Mouse (Mus musculus): ENCODE data around the gene Krtap19-4. TPM values are rescaled to one million over a fixed set of nuclear protein-coding genes. Genes with fewer than 3 reads are reported as not detected.

The Krtap19-4 gene
- total RNA-seq (2015) (not detected in 2 replicates), total RNA-seq (2017) (not detected in 2 replicates)

GRCm38 (mm10) chr16:88884989-88885388 is at the start of gene Krtap19-4:
Gene Krtap19-4, minus strand, starts transcription at chr16:88885089.
- no peak for ATAC-seq (replicated peaks; ENCODE audit: poor library complexity)

GRCm38 (mm10) chr16:88932165-88932564 is 47.3 kb upstream of the Krtap19-4 start, which contains the start of gene Krtap19-9b:
Gene Krtap19-9b, minus strand, starts transcription at chr16:88932265.
- ATAC-seq (replicated peaks; ENCODE audit: poor library complexity), result no peak

- no peak for ATAC-seq (replicated peaks; ENCODE audit: poor library complexity)
Observed at GRCm38 (mm10) chr16:88896357-88896756, 11.5 kb upstream of the Krtap19-4 start, which contains the start of gene Krtap19-5. Gene Krtap19-5, minus strand, starts transcription at chr16:88896457.

GRCm38 (mm10) chr16:88886870-88887269 is 2.0 kb upstream of the Krtap19-4 start:
- no peak for ATAC-seq (replicated peaks; ENCODE audit: poor library complexity)

GRCm38 (mm10) chr16:88877938-88878337 is 7.0 kb downstream of the Krtap19-4 start, which contains the start of gene Krtap19-3:
Gene Krtap19-3, minus strand, starts transcription at chr16:88878038.
- no peak for ATAC-seq (replicated peaks; ENCODE audit: poor library complexity)

GRCm38 (mm10) chr16:88874169-88874568 is 10.7 kb downstream of the Krtap19-4 start, which contains the start of gene Krtap19-2:
Gene Krtap19-2, minus strand, starts transcription at chr16:88874269.
- ATAC-seq (replicated peaks; ENCODE audit: poor library complexity), result no peak

GRCm38 (mm10) chr16:88869311-88869710 is 15.6 kb downstream of the Krtap19-4 start, which contains the start of gene Krtap19-1:
Gene Krtap19-1, minus strand, starts transcription at chr16:88869411.
- ATAC-seq (replicated peaks; ENCODE audit: poor library complexity), result no peak

- no peak for ATAC-seq (replicated peaks; ENCODE audit: poor library complexity)
Observed at GRCm38 (mm10) chr16:88864887-88865407, 19.9 kb downstream of the Krtap19-4 start.

- peak; percentile 77 for ATAC-seq (replicated peaks; ENCODE audit: poor library complexity)
Observed at GRCm38 (mm10) chr16:88851450-88851849, 33.4 kb downstream of the Krtap19-4 start.

GRCm38 (mm10) chr16:88848558-88848957 is 36.3 kb downstream of the Krtap19-4 start:
- ATAC-seq (replicated peaks; ENCODE audit: poor library complexity), result no peak

GRCm38 (mm10) chr16:88847363-88847762 is 37.5 kb downstream of the Krtap19-4 start:
- ATAC-seq (replicated peaks; ENCODE audit: poor library complexity), result no peak

Other genes starting within 250 kb of the Krtap19-4 start
- not detected in 2 replicates for gene Krtap26-1, start 237.3 kb downstream of the Krtap19-4 start, total RNA-seq (2015)
- gene Krtap26-1, start 237.3 kb downstream of the Krtap19-4 start, total RNA-seq (2017), result not detected in 2 replicates
- gene Krtap27-1, start 213.4 kb downstream of the Krtap19-4 start, total RNA-seq (2015), result not detected in 2 replicates
- not detected in 2 replicates for gene Krtap27-1, start 213.4 kb downstream of the Krtap19-4 start, total RNA-seq (2017)
- not detected in 2 replicates for gene 2310061N02Rik, start 177.1 kb downstream of the Krtap19-4 start, total RNA-seq (2015)
- not detected in 2 replicates for gene 2310061N02Rik, start 177.1 kb downstream of the Krtap19-4 start, total RNA-seq (2017)
- gene Krtap13-1, start 156.2 kb downstream of the Krtap19-4 start, total RNA-seq (2015), result not detected in 2 replicates
- not detected in 2 replicates for gene Krtap13-1, start 156.2 kb downstream of the Krtap19-4 start, total RNA-seq (2017)
- gene Krtap13, start 133.5 kb downstream of the Krtap19-4 start, total RNA-seq (2015), result not detected in 2 replicates
- gene Krtap13, start 133.5 kb downstream of the Krtap19-4 start, total RNA-seq (2017), result not detected in 2 replicates
- gene 2310034C09Rik, start 126.2 kb downstream of the Krtap19-4 start, total RNA-seq (2015), result not detected in 2 replicates
- not detected in 2 replicates for gene 2310034C09Rik, start 126.2 kb downstream of the Krtap19-4 start, total RNA-seq (2017)
- not detected in 2 replicates for gene 2310057N15Rik, start 110.9 kb downstream of the Krtap19-4 start, total RNA-seq (2015)
- not detected in 2 replicates for gene 2310057N15Rik, start 110.9 kb downstream of the Krtap19-4 start, total RNA-seq (2017)
- not detected in 2 replicates for gene Gm5965, start 107.2 kb downstream of the Krtap19-4 start, total RNA-seq (2015)
- gene Gm5965, start 107.2 kb downstream of the Krtap19-4 start, total RNA-seq (2017), result not detected in 2 replicates
- not detected in 2 replicates for gene Gm20741, start 72.9 kb downstream of the Krtap19-4 start, total RNA-seq (2015)
- not detected in 2 replicates for gene Gm20741, start 72.9 kb downstream of the Krtap19-4 start, total RNA-seq (2017)
- gene Krtap15, start 64.9 kb downstream of the Krtap19-4 start, total RNA-seq (2015), result not detected in 2 replicates
- gene Krtap15, start 64.9 kb downstream of the Krtap19-4 start, total RNA-seq (2017), result not detected in 2 replicates
- not detected in 2 replicates for gene Krtap14, start 58.9 kb downstream of the Krtap19-4 start, total RNA-seq (2015)
- gene Krtap14, start 58.9 kb downstream of the Krtap19-4 start, total RNA-seq (2017), result not detected in 2 replicates
- gene Krtap19-1, start 15.7 kb downstream of the Krtap19-4 start, total RNA-seq (2015), result not detected in 2 replicates
- not detected in 2 replicates for gene Krtap19-1, start 15.7 kb downstream of the Krtap19-4 start, total RNA-seq (2017)
- gene Krtap19-2, start 10.8 kb downstream of the Krtap19-4 start, total RNA-seq (2015), result not detected in 2 replicates
- not detected in 2 replicates for gene Krtap19-2, start 10.8 kb downstream of the Krtap19-4 start, total RNA-seq (2017)
- gene Krtap19-3, start 7.1 kb downstream of the Krtap19-4 start, total RNA-seq (2015), result not detected in 2 replicates
- gene Krtap19-3, start 7.1 kb downstream of the Krtap19-4 start, total RNA-seq (2017), result not detected in 2 replicates
- not detected in 2 replicates for gene Krtap19-5, start 11.4 kb upstream of the Krtap19-4 start, total RNA-seq (2015)
- gene Krtap19-5, start 11.4 kb upstream of the Krtap19-4 start, total RNA-seq (2017), result not detected in 2 replicates
- gene Krtap19-9b, start 47.2 kb upstream of the Krtap19-4 start, total RNA-seq (2015), result not detected in 2 replicates
- not detected in 2 replicates for gene Krtap19-9b, start 47.2 kb upstream of the Krtap19-4 start, total RNA-seq (2017)
- gene Krtap16-3, start 77.8 kb upstream of the Krtap19-4 start, total RNA-seq (2015), result not detected in 2 replicates
- not detected in 2 replicates for gene Krtap16-3, start 77.8 kb upstream of the Krtap19-4 start, total RNA-seq (2017)
- not detected in 2 replicates for gene Krtap22-2, start 125.7 kb upstream of the Krtap19-4 start, total RNA-seq (2015)
- not detected in 2 replicates for gene Krtap22-2, start 125.7 kb upstream of the Krtap19-4 start, total RNA-seq (2017)
- gene Gm10229, start 130.2 kb upstream of the Krtap19-4 start, total RNA-seq (2015), result not detected in 2 replicates
- not detected in 2 replicates for gene Gm10229, start 130.2 kb upstream of the Krtap19-4 start, total RNA-seq (2017)
- gene Krtap6-1, start 146.6 kb upstream of the Krtap19-4 start, total RNA-seq (2015), result not detected in 2 replicates
- not detected in 2 replicates for gene Krtap6-1, start 146.6 kb upstream of the Krtap19-4 start, total RNA-seq (2017)
- not detected in 2 replicates for gene Gm10228, start 156.4 kb upstream of the Krtap19-4 start, total RNA-seq (2015)
- not detected in 2 replicates for gene Gm10228, start 156.4 kb upstream of the Krtap19-4 start, total RNA-seq (2017)
- not detected in 2 replicates for gene Krtap6-5, start 162.8 kb upstream of the Krtap19-4 start, total RNA-seq (2015)
- gene Krtap6-5, start 162.8 kb upstream of the Krtap19-4 start, total RNA-seq (2017), result not detected in 2 replicates
- not detected in 2 replicates for gene 1110025L11Rik, start 178.9 kb upstream of the Krtap19-4 start, total RNA-seq (2015)
- gene 1110025L11Rik, start 178.9 kb upstream of the Krtap19-4 start, total RNA-seq (2017), result not detected in 2 replicates
- gene Krtap6-3, start 198.9 kb upstream of the Krtap19-4 start, total RNA-seq (2015), result not detected in 2 replicates
- gene Krtap6-3, start 198.9 kb upstream of the Krtap19-4 start, total RNA-seq (2017), result not detected in 2 replicates

Data from megakaryocyte progenitor cell, adult 5-6 weeks (primary cell).